Mouse (Mus musculus): Measurements from ENCODE around the gene Prpf4b. TPM values are rescaled to one million over a fixed set of nuclear protein-coding genes. Genes with fewer than 3 reads are reported as not detected.
"Not testable (repeated sequence)": the region's sequence is repeated elsewhere in the genome, so short reads cannot be mapped to it uniquely, and the experiment has no call there.

Prpf4b gene
- total RNA-seq (2014; fragmentation: Nextera tagmentation), result 124 and 139 TPM in 2 replicates
- total RNA-seq (2017), result 129 and 142 TPM in 2 replicates

- ATAC-seq (replicated peaks; ENCODE audit: poor library complexity, severe bottlenecking), result peak; percentile 65
Measured at GRCm38 (mm10) chr13:34875166-34875710, at the start of gene Prpf4b. TSS of gene Prpf4b (plus strand) at chr13:34875302.

GRCm38 (mm10) chr13:34826760-34827690 lies 48.1 kb upstream of the Prpf4b start:
- no peak for ATAC-seq (replicated peaks; ENCODE audit: poor library complexity, severe bottlenecking)

GRCm38 (mm10) chr13:34827988-34828882 lies 46.9 kb upstream of the Prpf4b start:
- ATAC-seq (replicated peaks; ENCODE audit: poor library complexity, severe bottlenecking), result no peak

GRCm38 (mm10) chr13:34842851-34843250 lies 32.3 kb upstream of the Prpf4b start:
- no peak for ATAC-seq (replicated peaks; ENCODE audit: poor library complexity, severe bottlenecking)

- no peak for ATAC-seq (replicated peaks; ENCODE audit: poor library complexity, severe bottlenecking)
Measured at GRCm38 (mm10) chr13:34850759-34851158, 24.3 kb upstream of the Prpf4b start.

- ATAC-seq (replicated peaks; ENCODE audit: poor library complexity, severe bottlenecking), result no peak
Measured at GRCm38 (mm10) chr13:34851191-34851784, 23.8 kb upstream of the Prpf4b start.

- 0 out of 2 replicates have a peak, but pooled peaks have one; percentile 27 for ATAC-seq (replicated peaks; ENCODE audit: poor library complexity, severe bottlenecking)
Measured at GRCm38 (mm10) chr13:34857526-34857925, 17.6 kb upstream of the Prpf4b start.

GRCm38 (mm10) chr13:34859406-34859805 lies 15.7 kb upstream of the Prpf4b start:
- ATAC-seq (replicated peaks; ENCODE audit: poor library complexity, severe bottlenecking), result no peak

- not testable (repeated sequence) for ATAC-seq (replicated peaks; ENCODE audit: poor library complexity, severe bottlenecking)
Measured at GRCm38 (mm10) chr13:34861166-34861565, 13.9 kb upstream of the Prpf4b start.

- ATAC-seq (replicated peaks; ENCODE audit: poor library complexity, severe bottlenecking), result peak; percentile 95
Measured at GRCm38 (mm10) chr13:34864420-34865169, 10.5 kb upstream of the Prpf4b start.

- ATAC-seq (replicated peaks; ENCODE audit: poor library complexity, severe bottlenecking), result peak; percentile 86
Measured at GRCm38 (mm10) chr13:34873801-34874681, 1.1 kb upstream of the Prpf4b start.

- ATAC-seq (replicated peaks; ENCODE audit: poor library complexity, severe bottlenecking), result not testable (repeated sequence)
Measured at GRCm38 (mm10) chr13:34874736-34875135, 366 bp upstream of the Prpf4b start.

- peak; percentile 49 for ATAC-seq (replicated peaks; ENCODE audit: poor library complexity, severe bottlenecking)
Measured at GRCm38 (mm10) chr13:34875741-34876445, 791 bp downstream of the Prpf4b start.

GRCm38 (mm10) chr13:34876481-34876880 lies 1.4 kb downstream of the Prpf4b start:
- ATAC-seq (replicated peaks; ENCODE audit: poor library complexity, severe bottlenecking), result no peak

GRCm38 (mm10) chr13:34892871-34893270 lies 17.8 kb downstream of the Prpf4b start:
- ATAC-seq (replicated peaks; ENCODE audit: poor library complexity, severe bottlenecking), result no peak

- 0 out of 2 replicates have a peak, but pooled peaks have one; percentile 40 for ATAC-seq (replicated peaks; ENCODE audit: poor library complexity, severe bottlenecking)
Measured at GRCm38 (mm10) chr13:34914614-34915013, 39.5 kb downstream of the Prpf4b start.

- peak; percentile 44 for ATAC-seq (replicated peaks; ENCODE audit: poor library complexity, severe bottlenecking)
Measured at GRCm38 (mm10) chr13:34916520-34917167, 41.5 kb downstream of the Prpf4b start.

All from granulocyte monocyte progenitor cell, adult 5-6 weeks (primary cell).